Mouse (Mus musculus): ENCODE data around the gene Cd22. TPM values are rescaled to one million over a fixed set of nuclear protein-coding genes. Genes with fewer than 3 reads are reported as not detected.
"Not testable (repeated sequence)": the region's sequence is repeated elsewhere in the genome, so short reads cannot be mapped to it uniquely, and the experiment has no call there.

The Cd22 gene
- total and polyA plus RNA-seq, 3 experiments = 42.3 to 180 (median 90.6) TPM

DNA sequence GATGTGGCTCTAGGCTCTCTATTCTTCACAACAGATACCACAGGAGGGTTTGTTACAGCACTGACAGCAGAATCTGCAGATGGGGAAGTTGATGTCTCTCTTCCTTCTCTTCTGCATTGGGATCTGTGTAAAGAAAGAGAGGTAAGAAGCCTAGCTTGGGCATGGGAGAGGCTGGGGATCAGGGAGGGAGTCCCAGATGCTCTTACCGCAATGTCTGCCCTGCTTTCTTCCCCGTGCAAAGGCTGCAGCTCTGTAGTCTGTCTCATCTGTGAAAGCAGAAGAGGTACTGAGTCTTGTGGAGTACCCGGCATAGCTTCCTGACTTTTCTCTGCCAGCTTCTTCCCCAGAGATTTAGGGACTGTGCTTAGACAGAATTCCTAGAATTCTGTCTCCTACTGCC is 42.3 kb upstream of the Cd22 start:
- H3K9ac ChIP-seq (ENCODE audit: insufficient read depth, low read depth); H3K27me3 ChIP-seq (replicated peaks); H3K4me3 ChIP-seq (replicated peaks in 1 of 3; ENCODE audit: low read depth in 2 of 3, low read length in 2 of 3, poor library complexity in 1 of 3); in situ Hi-C loops (cut with MboI; ENCODE audit: low pct_ligation_motif_present, low pct_unique_long_range_greater_than_20kb, low sequenced_read_pairs); H3K4me2 ChIP-seq (ENCODE audit: insufficient read depth, low read depth, poor library complexity, severe bottlenecking); H3K27ac ChIP-seq (ENCODE audit: insufficient read depth, low read depth); H3K36me3 ChIP-seq (replicated peaks in 1 of 2; ENCODE audit: control insufficient read depth in 1 of 2, insufficient read depth in 1 of 2, low read length in 1 of 2); dilution Hi-C loops (cut with MboI; ENCODE audit: extremely low pct_ligation_motif_present, extremely low pct_unique_long_range_greater_than_20kb, low sequenced_read_pairs); DNase-seq (ENCODE audit: extremely low read depth); H3K79me2 ChIP-seq (replicated peaks; ENCODE audit: control insufficient read depth, extremely low read depth, insufficient read depth, poor library complexity, severe bottlenecking); H3K9me3 ChIP-seq (replicated peaks; ENCODE audit: low read length): not testable (repeated sequence)
- peaks cover 0 to 12% of the 10 kb centered on the region in 2 experiments; a peak in 2 of 4 replicates for H3K4me1 ChIP-seq (ENCODE audit: control insufficient read depth in 1 of 2, insufficient read depth in 2 of 2)

DNA sequence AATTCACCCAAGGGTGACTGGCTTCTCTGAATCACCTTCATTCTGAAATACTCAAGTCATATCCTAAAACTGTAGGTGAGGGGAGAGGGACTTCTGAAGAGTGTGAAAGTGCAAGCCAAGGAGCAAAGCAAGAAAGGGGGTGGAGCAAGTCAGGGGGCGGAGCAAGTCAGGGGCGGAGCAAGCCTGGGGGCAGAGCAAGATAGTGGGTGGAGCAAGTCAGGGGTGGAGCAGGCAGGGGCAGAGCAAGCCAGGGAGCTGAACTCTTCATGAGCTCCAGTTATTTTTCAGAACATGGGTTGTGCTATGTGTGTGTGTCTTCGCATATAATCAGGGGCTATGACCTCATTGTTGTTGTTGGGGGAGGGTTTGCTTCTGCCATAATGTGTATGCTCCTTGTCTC is 40.1 kb upstream of the Cd22 start:
- TF ChIP-seq ETS1 (conservative IDR thresholded peaks at IDR 0.05; ENCODE audit: low read depth, low read length) (no peak), USF1 (IDR thresholded peaks at IDR 0.05; ENCODE audit: low read depth, low read length) (no peak), MAZ (IDR thresholded peaks at IDR 0.05; ENCODE audit: low read depth, low read length) (no peak), RCOR1 (conservative IDR thresholded peaks at IDR 0.05; ENCODE audit: low read depth, low read length) (no peak), CTCF (conservative IDR thresholded peaks at IDR 0.05 in 1 of 2, IDR thresholded peaks at IDR 0.05 in 1 of 2; ENCODE audit: low read depth in 2 of 2, low read length in 2 of 2) (no peak), E2F4 (IDR thresholded peaks at IDR 0.05; ENCODE audit: insufficient replicate concordance, low read depth, low read length) (no peak), MXI1 (IDR thresholded peaks at IDR 0.05; ENCODE audit: low read depth, low read length) (no peak)
- no peaks in the 10 kb centered on the region for H3K9me3 ChIP-seq (replicated peaks; ENCODE audit: low read length)
- dilution Hi-C loops (cut with MboI; ENCODE audit: extremely low pct_ligation_motif_present, extremely low pct_unique_long_range_greater_than_20kb, low sequenced_read_pairs) = no loop called here
- H3K27ac ChIP-seq (ENCODE audit: insufficient read depth, low read depth) = no peak overlapping the region
- H3K4me2 ChIP-seq (ENCODE audit: insufficient read depth, low read depth, poor library complexity, severe bottlenecking) = no peak overlapping the region
- H3K4me3 ChIP-seq (replicated peaks in 1 of 3; ENCODE audit: low read depth in 2 of 3, low read length in 2 of 3, poor library complexity in 1 of 3) = no peak overlapping the region
- peaks cover 5 to 15% of the 10 kb centered on the region in 2 experiments; a peak in 3 of 4 replicates for H3K4me1 ChIP-seq (ENCODE audit: control insufficient read depth in 1 of 2, insufficient read depth in 2 of 2)
- H3K9ac ChIP-seq (ENCODE audit: insufficient read depth, low read depth) = no peak overlapping the region
- H3K36me3 ChIP-seq (replicated peaks in 1 of 2; ENCODE audit: control insufficient read depth in 1 of 2, insufficient read depth in 1 of 2, low read length in 1 of 2) = no peaks in the 10 kb centered on the region
- in situ Hi-C loops (cut with MboI; ENCODE audit: low pct_ligation_motif_present, low pct_unique_long_range_greater_than_20kb, low sequenced_read_pairs) = no loop called here
- no peaks in the 10 kb centered on the region for H3K27me3 ChIP-seq (replicated peaks)
- H3K79me2 ChIP-seq (replicated peaks; ENCODE audit: control insufficient read depth, extremely low read depth, insufficient read depth, poor library complexity, severe bottlenecking) = no peaks in the 10 kb centered on the region
- peak; percentile 41 for DNase-seq (ENCODE audit: extremely low read depth)

DNA sequence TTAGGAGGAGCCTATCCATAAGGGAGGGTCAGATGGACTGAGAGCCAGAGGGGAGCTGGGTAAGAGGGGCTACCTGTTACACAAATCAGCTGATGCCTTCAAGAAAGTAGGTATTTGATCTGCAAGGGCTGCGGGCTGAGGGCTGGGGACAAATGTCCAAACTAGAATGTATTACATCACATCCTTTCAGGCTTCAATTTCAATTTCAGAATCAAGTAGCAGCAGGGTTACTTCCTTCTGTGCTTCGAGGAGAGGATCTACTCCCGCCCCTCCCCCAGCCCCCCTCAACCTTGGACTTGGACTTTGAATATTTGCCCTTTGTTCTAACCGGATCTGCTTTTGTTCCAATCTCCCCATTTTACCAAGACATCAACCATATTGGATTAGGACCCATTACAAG is 37.1 kb upstream of the Cd22 start:
- Histone ChIP-seq H3K4me2 (ENCODE audit: insufficient read depth, low read depth, poor library complexity, severe bottlenecking) (no peak overlapping the region), H3K9ac (ENCODE audit: insufficient read depth, low read depth) (no peak overlapping the region), H3K36me3 (replicated peaks in 1 of 2; ENCODE audit: control insufficient read depth in 1 of 2, insufficient read depth in 1 of 2, low read length in 1 of 2) (no peaks in the 10 kb centered on the region), H3K79me2 (replicated peaks; ENCODE audit: control insufficient read depth, extremely low read depth, insufficient read depth, poor library complexity, severe bottlenecking) (no peaks in the 10 kb centered on the region), H3K27me3 (replicated peaks) (no peaks in the 10 kb centered on the region), H3K9me3 (replicated peaks; ENCODE audit: low read length) (no peaks in the 10 kb centered on the region), H3K4me1 (ENCODE audit: control insufficient read depth in 1 of 2, insufficient read depth in 2 of 2) (peaks cover 5 to 15% of the 10 kb centered on the region in 2 experiments; a peak in 3 of 4 replicates), H3K4me3 (replicated peaks in 1 of 3; ENCODE audit: low read depth in 2 of 3, low read length in 2 of 3, poor library complexity in 1 of 3) (no peak overlapping the region), H3K27ac (ENCODE audit: insufficient read depth, low read depth) (no peak overlapping the region)
- dilution Hi-C loops (cut with MboI; ENCODE audit: extremely low pct_ligation_motif_present, extremely low pct_unique_long_range_greater_than_20kb, low sequenced_read_pairs) = no loop called here
- no peak for DNase-seq (ENCODE audit: extremely low read depth)
- in situ Hi-C loops (cut with MboI; ENCODE audit: low pct_ligation_motif_present, low pct_unique_long_range_greater_than_20kb, low sequenced_read_pairs) = no loop called here
- no peak for TF ChIP-seq USF1 (IDR thresholded peaks at IDR 0.05; ENCODE audit: low read depth, low read length)
- no peak for TF ChIP-seq TCF12 (IDR thresholded peaks at IDR 0.05; ENCODE audit: low read depth, low read length)
- TF ChIP-seq PAX5 (IDR thresholded peaks at IDR 0.05; ENCODE audit: low read length) = no peak
- TF ChIP-seq ZNF384 (IDR thresholded peaks at IDR 0.05; ENCODE audit: low read depth, low read length) = no peak
- no peak for TF ChIP-seq SMC3 (IDR thresholded peaks at IDR 0.05; ENCODE audit: low read depth, low read length)
- TF ChIP-seq CTCF (conservative IDR thresholded peaks at IDR 0.05 in 1 of 2, IDR thresholded peaks at IDR 0.05 in 1 of 2; ENCODE audit: low read depth in 2 of 2, low read length in 2 of 2) = no peak
- TF ChIP-seq ZMIZ1 (IDR thresholded peaks at IDR 0.05; ENCODE audit: low read depth, low read length) = no peak
- TF ChIP-seq NRF1 (IDR thresholded peaks at IDR 0.05; ENCODE audit: low read depth, low read length) = no peak
- no peak for TF ChIP-seq POLR2AphosphoS2 (IDR thresholded peaks at IDR 0.05; ENCODE audit: low read depth, low read length)
- no peak for TF ChIP-seq ZC3H11A (IDR thresholded peaks at IDR 0.05; ENCODE audit: low read depth, low read length)
- TF ChIP-seq BHLHE40 (IDR thresholded peaks at IDR 0.05; ENCODE audit: low read depth, low read length) = no peak
- no peak for TF ChIP-seq MYC (IDR thresholded peaks at IDR 0.05; ENCODE audit: low read depth, low read length)
- no peak for TF ChIP-seq TBP (conservative IDR thresholded peaks at IDR 0.05; ENCODE audit: low read depth, low read length)

Measured in CH12.LX (cell line).